In genomic region chr7:124136133-124136532, GRCm38 (mm10) we compare ENCODE assay signal across 20 mouse cellular contexts.
A peak's percentile ranks its signal among the peaks of the same experiment; 100 is the strongest.
DNase-seq lines count a peak whose midpoint lies in the region; ATAC-seq lines count a peak whose summit lies in the region.
"Had no signal": no experiment of that assay in that cellular context is flagged by ENCODE, and none has a peak within 500 bp of the region (broad histone marks: within the 10 kb centered on the region; RNA-seq: fewer than 3 reads in every experiment).

No protein-coding gene starts in this region.

- no peaks in the 10 kb centered on the region for H3K36me3 ChIP-seq in limb, embryonic 12.5 days
- H3K36me3 ChIP-seq in limb, embryonic 10.5 days: no peaks in the 10 kb centered on the region
- no peaks in the 10 kb centered on the region for H3K36me3 ChIP-seq in limb, embryonic 13.5 days
- H3K36me3 ChIP-seq: G1E had no signal

- no peak overlapping the region for H3K4me2 ChIP-seq in limb, embryonic 12.5 days
- no peak overlapping the region for H3K4me2 ChIP-seq in limb, embryonic 13.5 days (replicated peaks)

- H3K4me1 ChIP-seq in limb, embryonic 12.5 days (replicated peaks): peaks cover 12% of the 10 kb centered on the region
- H3K4me1 ChIP-seq in limb, embryonic 10.5 days: no peaks in the 10 kb centered on the region
- peaks cover 6% of the 10 kb centered on the region; the same call in 1 of the 2 replicates for H3K4me1 ChIP-seq in limb, embryonic 13.5 days

- 32% methylated on average over 5 of the region's 5 CpGs for WGBS in limb, embryonic 12.5 days
- WGBS in limb, embryonic 10.5 days: 83% methylated on average over 5 of the region's 5 CpGs
- WGBS in limb, embryonic 13.5 days: 26% methylated on average over 5 of the region's 5 CpGs

- ATAC-seq in limb, embryonic 12.5 days (ENCODE audit: insufficient number of reproducible peaks, insufficient read depth, low FRiP score, low TSS enrichment, low read depth): peak; percentile 87; the same call in 1 of the 2 replicates
- ATAC-seq in limb, embryonic 13.5 days (ENCODE audit: low FRiP score, low read depth): peak; percentile 59; the same call in 1 of the 2 replicates
- ATAC-seq: activated CD4-positive, CD25-positive, alpha-beta regulatory T cell, adult 4 months; CD4-positive, CD25-positive, alpha-beta regulatory T cell, adult 4 months; Patski had no signal

- no peaks in the 10 kb centered on the region for H3K27me3 ChIP-seq in limb, embryonic 12.5 days
- no peaks in the 10 kb centered on the region for H3K27me3 ChIP-seq in limb, embryonic 10.5 days (ENCODE audit: low read depth, poor library complexity, severe bottlenecking)
- H3K27me3 ChIP-seq in limb, embryonic 13.5 days: peaks cover 4% of the 10 kb centered on the region; the same call in 1 of the 2 replicates
- H3K27me3 ChIP-seq: Patski had no signal

- intact Hi-C loops in gastrocnemius, postnatal 36 days (cut with DNase I): no loop called here

- DNase-seq in limb, embryonic 10.5 days (ENCODE audit: low spot score): no peak
- DNase-seq in forelimb bud, embryonic 11.5 days (ENCODE audit: low read depth, low spot score): peak; percentile 5
- no peak for DNase-seq in gastrocnemius, postnatal 36 days
- DNase-seq in urinary bladder, adult 2 months (ENCODE audit: low spot score): no peak
- DNase-seq: adrenal gland, adult 2 months; adrenal gland, adult 8-10 months; adrenal gland, postnatal 10 days; adrenal gland, postnatal 14 days; adrenal gland, postnatal 25 days; adrenal gland, postnatal 36 days; B cell, adult 2 months; cerebellum, adult 11 months; cerebellum, adult 11-12 months; cerebellum, adult 18-20 months had no signal

- no peak overlapping the region for H3K27ac ChIP-seq in limb, embryonic 12.5 days
- H3K27ac ChIP-seq in limb, embryonic 10.5 days: no peak overlapping the region
- no peak overlapping the region for H3K27ac ChIP-seq in limb, embryonic 13.5 days

- H3K9me3 ChIP-seq in limb, embryonic 12.5 days: no peaks in the 10 kb centered on the region
- no peaks in the 10 kb centered on the region for H3K9me3 ChIP-seq in limb, embryonic 10.5 days (replicated peaks)
- H3K9me3 ChIP-seq in limb, embryonic 13.5 days: no peaks in the 10 kb centered on the region

- no peak overlapping the region for H3K4me3 ChIP-seq in limb, embryonic 12.5 days (replicated peaks)
- H3K4me3 ChIP-seq in limb, embryonic 10.5 days: no peak overlapping the region
- no peak overlapping the region for H3K4me3 ChIP-seq in limb, embryonic 13.5 days

- no peak overlapping the region for H3K9ac ChIP-seq in limb, embryonic 12.5 days (replicated peaks)
- H3K9ac ChIP-seq in limb, embryonic 13.5 days: no peak overlapping the region
